Mouse (Mus musculus) forebrain, embryonic 15.5 days (tissue): ENCODE measurements around the gene Kremen1. TPM values are rescaled to one million over a fixed set of nuclear protein-coding genes. Genes with fewer than 3 reads are reported as not detected.

ENCODE experiments used
- ATAC-seq: fragments of 200-750 bp; cut with Nextera tagmentation; replicated peaks from 2 replicates; pipeline ENCODE4 v1.8.0; 2017; ENCODE audit warnings: mild to moderate bottlenecking, moderate TSS enrichment, moderate library complexity
- H3K27ac ChIP-seq: fragments of 300-500 bp; sonication (generic); replicated peaks from 2 replicates; pipeline ENCODE4 v1.5.1; 2015; ENCODE audit warnings: mild to moderate bottlenecking, inconsistent platforms
- H3K27me3 ChIP-seq: fragments of 300-500 bp; sonication (generic); 2 replicates; pipeline ENCODE4 v1.6.1; 2015; ENCODE audit warnings: inconsistent platforms
- H3K36me3 ChIP-seq: fragments of 300-500 bp; sonication (generic); 2 replicates; pipeline ENCODE4 v1.6.1; 2015; ENCODE audit warnings: mild to moderate bottlenecking, inconsistent platforms
- H3K4me1 ChIP-seq: fragments of 300-500 bp; sonication (generic); 2 replicates; pipeline ENCODE4 v1.6.1; 2015; ENCODE audit warnings: inconsistent platforms
- H3K4me2 ChIP-seq: fragments of 300-500 bp; sonication (generic); replicated peaks from 2 replicates; pipeline ENCODE4 v1.6.1; 2015; ENCODE audit warnings: mild to moderate bottlenecking, inconsistent platforms
- H3K4me3 ChIP-seq: fragments of 300-500 bp; sonication (generic); 2 replicates; pipeline ENCODE4 v1.5.1; 2015; ENCODE audit warnings: mild to moderate bottlenecking, inconsistent platforms
- H3K9ac ChIP-seq: fragments of 300-500 bp; sonication (generic); replicated peaks from 2 replicates; pipeline ENCODE4 v1.6.1; 2015; ENCODE audit warnings: mild to moderate bottlenecking, inconsistent platforms
- H3K9me3 ChIP-seq: fragments of 300-500 bp; sonication (generic); 2 replicates; pipeline ENCODE4 v1.6.1; 2016; ENCODE audit warnings: inconsistent platforms
- WGBS: fragments of 180-500 bp; shearing (Covaris S2); methylation state at CpG from one replicate; pipeline ENCODE4 v1.1.7; 2015; ENCODE audit warnings: mixed read lengths; 5-methylcytosine and 5-hydroxymethylcytosine counted together
- polyA plus RNA-seq: library from polyadenylated mRNA; unstranded; fragments of >200 nt; fragmentation: Nextera tagmentation; extraction: Ambion mirVana; gene quantifications from 2 replicates; pipeline ENCODE4 v1.2.1, GENCODE M21; 2015

Gene Kremen1
- polyA plus RNA-seq, 1 experiment from 2014 or later, result 6.5 TPM

DNA sequence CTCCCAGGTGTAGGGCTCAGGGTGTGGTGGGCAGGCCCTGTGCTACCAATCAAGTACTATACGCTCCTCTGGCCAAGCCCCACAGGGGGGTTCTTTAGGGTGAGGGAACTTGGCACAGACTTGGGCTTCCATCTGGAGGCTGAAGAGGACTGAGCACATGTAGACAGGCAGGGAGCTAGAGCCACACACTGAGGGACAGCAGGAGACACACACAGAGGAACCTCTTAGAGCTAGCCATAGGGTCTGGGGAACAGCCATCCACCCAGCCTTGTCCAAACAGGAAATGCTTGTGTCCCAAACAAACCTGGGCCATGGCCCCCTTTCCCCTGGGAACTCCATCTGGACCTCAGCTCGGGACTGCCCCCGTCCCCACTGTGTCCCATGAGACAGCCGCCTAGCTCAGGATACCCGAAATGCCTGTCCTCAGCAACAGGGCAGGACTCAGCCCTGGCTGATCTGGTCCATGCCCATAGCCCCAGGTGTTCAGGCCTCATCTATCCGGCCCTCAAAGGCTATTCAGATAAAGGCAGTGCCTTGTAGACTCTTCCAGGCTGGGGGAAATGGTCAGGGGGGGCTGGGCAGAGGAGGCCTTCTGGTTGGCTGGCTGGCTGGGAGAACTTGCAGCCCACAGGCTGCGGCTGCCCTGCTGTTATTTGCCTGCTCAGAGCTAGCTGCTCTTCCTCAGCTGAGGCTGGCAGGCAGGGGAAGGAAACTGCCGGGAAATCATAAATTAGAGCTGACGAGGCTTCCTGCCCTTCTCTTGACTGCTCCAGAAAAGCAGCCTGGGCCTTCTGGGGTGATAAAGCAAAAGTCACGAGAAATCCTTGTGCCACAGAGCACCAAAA lies 106.2 kb downstream of the Kremen1 start:
- no peak for ATAC-seq

DNA sequence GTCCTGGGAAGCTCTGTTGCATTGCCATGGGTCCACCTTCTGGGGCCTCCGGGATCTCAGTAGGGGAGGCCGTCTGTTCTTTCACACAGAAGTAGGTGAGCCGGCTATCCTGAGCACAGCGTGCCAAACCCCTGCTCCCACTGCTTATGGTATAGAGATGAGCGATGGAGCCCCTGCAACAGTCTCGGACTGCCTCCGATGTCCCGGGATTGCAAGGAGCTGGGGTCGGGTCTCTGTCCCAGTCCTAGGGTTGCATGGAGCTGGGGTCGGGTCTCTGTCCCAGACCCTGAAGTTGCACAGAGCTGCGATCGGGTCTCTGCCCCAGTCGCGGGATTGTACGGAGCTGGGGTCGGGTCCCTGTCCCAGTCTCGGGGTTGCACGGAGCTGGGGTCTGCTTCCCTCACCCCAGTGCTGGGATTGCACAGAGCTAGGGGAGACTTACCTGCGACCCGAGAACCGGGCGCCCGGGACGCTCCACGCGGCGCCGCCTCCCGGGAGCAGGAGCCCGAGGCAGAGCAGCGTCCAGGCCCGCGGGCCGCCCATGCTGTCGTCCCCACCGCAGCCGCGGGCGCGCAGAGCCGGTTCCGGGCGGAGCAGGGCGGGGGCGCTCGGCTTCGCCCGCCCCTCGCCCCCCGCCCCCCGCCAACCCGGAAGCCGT lies 109.5 kb downstream of the Kremen1 start, which contains the start of gene Emid1:
Gene Emid1 (minus strand): TSS at position 578 of the 658 bp plus-strand sequence.
- WGBS, result 1% methylated on average over 49 of the region's 53 CpGs
- Histone ChIP-seq H3K27ac (no peak within 1 kb of the TSS), H3K9me3 (no peaks in the 10 kb centered on the region), H3K4me1 (peaks cover 35% of the 10 kb centered on the region), H3K4me3 (peak within 1 kb of the TSS; percentile 52), H3K36me3 (no peaks in the 10 kb centered on the region), H3K9ac (peak within 1 kb of the TSS; percentile 56), H3K4me2 (peak within 1 kb of the TSS; percentile 86), H3K27me3 (no peaks in the 10 kb centered on the region)
- peak; percentile 47 for ATAC-seq

More for the DNA sequence above, 106.2 kb downstream of the Kremen1 start:
- Histone ChIP-seq H3K36me3 (no peaks in the 10 kb centered on the region), H3K4me2 (no peak overlapping the region), H3K9ac (no peak overlapping the region), H3K4me1 (peaks cover 20% of the 10 kb centered on the region), H3K27ac (no peak overlapping the region), H3K27me3 (no peaks in the 10 kb centered on the region), H3K4me3 (no peak overlapping the region), H3K9me3 (no peaks in the 10 kb centered on the region)
- 47% methylated on average over 10 of the region's 10 CpGs for WGBS

GRCm38 (mm10) chr11:5151247-5151630 lies 110.1 kb downstream of the Kremen1 start:
- Histone ChIP-seq H3K4me3 (peak overlapping the region; percentile 52), H3K9me3 (no peaks in the 10 kb centered on the region), H3K27me3 (no peaks in the 10 kb centered on the region), H3K9ac (peak overlapping the region; percentile 56; the same call in 1 of the 2 replicates), H3K4me2 (peak overlapping the region; percentile 86), H3K27ac (no peak overlapping the region), H3K36me3 (no peaks in the 10 kb centered on the region), H3K4me1 (peaks cover 35% of the 10 kb centered on the region)
- WGBS, result 16% methylated on average over 4 of the region's 4 CpGs
- ATAC-seq, result no peak

DNA sequence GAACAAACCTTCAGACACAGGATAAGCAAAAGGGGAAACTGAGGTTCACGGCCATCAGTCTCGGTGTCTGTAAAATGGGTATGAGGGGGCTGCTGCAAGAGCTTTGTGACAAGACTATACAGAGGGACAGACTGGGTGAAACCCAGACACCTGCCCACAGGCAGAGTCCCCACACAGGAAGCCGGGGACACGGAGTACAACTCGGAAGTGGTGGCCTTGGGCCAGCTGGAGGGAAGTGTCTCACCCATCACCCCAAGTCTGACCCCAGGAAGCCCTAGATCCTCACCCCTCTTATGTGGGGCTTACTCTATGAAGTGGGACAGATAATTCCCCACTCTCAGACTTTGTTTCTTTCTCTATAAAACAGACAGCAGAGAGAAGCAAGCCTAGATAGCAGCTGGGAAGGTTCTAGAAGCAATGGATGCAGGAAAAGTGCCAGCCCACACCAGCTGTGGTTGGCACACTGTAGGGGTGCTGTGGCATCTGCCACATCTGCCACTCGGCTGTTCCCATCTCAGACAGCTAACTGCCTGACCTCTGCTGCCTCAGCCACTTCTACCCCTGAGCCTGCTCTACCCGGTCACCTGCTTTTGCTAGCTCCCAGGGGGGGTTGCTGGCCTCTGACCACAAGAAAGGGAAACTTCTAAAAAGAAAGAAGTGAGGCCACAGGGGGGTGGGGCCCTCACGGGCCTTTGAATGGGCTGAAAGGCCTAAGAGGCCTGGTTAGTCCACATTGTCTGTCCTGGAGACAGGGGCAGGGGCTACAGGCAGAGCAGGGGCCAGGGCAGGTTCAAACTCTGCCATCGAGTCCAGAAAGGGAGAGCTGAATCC lies 110.7 kb downstream of the Kremen1 start:
- Histone ChIP-seq H3K27me3 (no peaks in the 10 kb centered on the region), H3K36me3 (no peaks in the 10 kb centered on the region), H3K4me3 (no peak overlapping the region), H3K27ac (no peak overlapping the region), H3K9me3 (no peaks in the 10 kb centered on the region), H3K4me1 (peaks cover 35% of the 10 kb centered on the region), H3K4me2 (0 out of 2 replicates have a peak overlapping the region, but pooled peaks have one; percentile 86), H3K9ac (0 out of 2 replicates have a peak overlapping the region, but pooled peaks have one; percentile 56)
- no peak for ATAC-seq
- WGBS, result 49% methylated on average over 9 of the region's 9 CpGs

DNA sequence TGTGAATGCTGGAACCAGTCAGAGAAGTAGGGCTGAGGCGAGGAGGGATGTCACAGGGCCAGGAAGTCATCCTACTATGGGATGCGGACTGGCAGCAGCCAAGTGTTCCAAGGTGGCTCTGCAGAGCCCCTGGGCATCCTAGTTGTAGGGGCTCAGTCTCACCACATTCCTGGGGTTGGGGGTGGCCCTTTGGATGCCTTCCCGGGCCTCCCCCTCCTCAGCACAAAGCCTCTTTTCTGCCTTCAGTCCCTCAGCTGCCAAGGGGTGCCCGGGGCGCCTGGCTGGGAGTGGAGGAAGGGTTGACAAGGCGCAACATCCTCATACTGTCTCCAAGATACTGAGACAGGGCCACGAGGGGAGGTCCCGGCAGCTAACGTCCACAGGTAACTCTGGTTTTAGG lies 111.4 kb downstream of the Kremen1 start:
- Histone ChIP-seq H3K9me3 (no peaks in the 10 kb centered on the region), H3K9ac (no peak overlapping the region), H3K27me3 (no peaks in the 10 kb centered on the region), H3K27ac (no peak overlapping the region), H3K36me3 (no peaks in the 10 kb centered on the region), H3K4me1 (peaks cover 35% of the 10 kb centered on the region), H3K4me2 (no peak overlapping the region), H3K4me3 (no peak overlapping the region)
- WGBS, result 50% methylated on average over 9 of the region's 9 CpGs
- ATAC-seq, result peak; percentile 52

DNA sequence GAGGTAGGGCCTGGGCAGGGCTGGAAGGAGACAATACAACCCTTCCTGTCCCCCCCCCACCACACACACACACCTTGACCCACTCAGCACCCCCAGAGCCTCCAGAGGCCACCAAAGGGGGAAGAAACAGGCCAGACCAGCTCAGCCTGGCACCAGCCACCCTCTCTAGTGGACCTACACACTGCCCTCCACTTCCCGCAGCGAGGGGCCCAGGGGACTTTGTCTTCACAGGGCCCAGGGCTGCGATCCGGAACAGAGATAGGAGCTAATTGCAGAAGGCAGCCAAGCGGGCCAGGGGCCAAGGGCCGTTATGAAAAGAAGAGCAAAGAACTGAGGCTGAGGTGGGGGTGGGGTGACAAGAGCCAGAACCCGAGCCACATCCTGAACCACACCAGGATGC lies 112.1 kb downstream of the Kremen1 start:
- Histone ChIP-seq H3K4me3 (no peak overlapping the region), H3K9ac (no peak overlapping the region), H3K27ac (no peak overlapping the region), H3K4me1 (peaks cover 35% of the 10 kb centered on the region), H3K4me2 (no peak overlapping the region), H3K36me3 (no peaks in the 10 kb centered on the region), H3K27me3 (no peaks in the 10 kb centered on the region), H3K9me3 (no peaks in the 10 kb centered on the region)
- ATAC-seq, result no peak
- 13% methylated on average over 7 of the region's 7 CpGs for WGBS

DNA sequence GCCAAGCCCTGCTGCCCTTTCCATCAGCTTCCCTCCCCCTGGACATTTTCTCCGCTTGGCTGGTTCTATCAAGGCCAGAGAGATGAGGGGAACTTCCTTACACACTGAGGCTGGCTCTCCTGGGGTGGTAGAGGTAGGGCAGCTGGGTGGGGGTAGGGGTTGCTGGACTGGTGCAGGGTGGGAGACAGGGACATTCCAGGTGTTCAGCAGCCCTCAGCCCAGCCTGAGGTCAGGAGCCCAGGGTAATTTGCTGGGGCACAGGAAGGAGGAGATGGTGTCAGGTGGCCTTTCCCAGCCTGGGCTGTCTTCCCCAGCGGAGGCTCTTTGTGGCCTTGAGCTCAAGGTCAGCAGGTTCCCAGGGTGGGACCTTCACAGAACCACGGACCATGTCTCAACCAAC lies 115.8 kb downstream of the Kremen1 start:
- Histone ChIP-seq H3K4me1 (peaks cover 20% of the 10 kb centered on the region), H3K9me3 (no peaks in the 10 kb centered on the region), H3K4me3 (no peak overlapping the region), H3K27me3 (no peaks in the 10 kb centered on the region), H3K4me2 (no peak overlapping the region), H3K9ac (no peak overlapping the region), H3K27ac (no peak overlapping the region), H3K36me3 (no peaks in the 10 kb centered on the region)
- ATAC-seq, result no peak
- WGBS, result 78% methylated on average over 3 of the region's 3 CpGs

GRCm38 (mm10) chr11:5141965-5142364 lies 119.4 kb downstream of the Kremen1 start:
- 84% methylated on average over 2 of the region's 2 CpGs for WGBS
- H3K4me2 ChIP-seq, result no peak overlapping the region

More at GRCm38 (mm10) chr11:5141965-5142364, 119.4 kb downstream of the Kremen1 start:
- H3K4me3 ChIP-seq, result no peak overlapping the region
- peaks cover 8% of the 10 kb centered on the region; the same call in 1 of the 2 replicates for H3K4me1 ChIP-seq
- H3K9ac ChIP-seq, result no peak overlapping the region
- H3K27me3 ChIP-seq, result no peaks in the 10 kb centered on the region
- no peaks in the 10 kb centered on the region for H3K9me3 ChIP-seq
- no peak overlapping the region for H3K27ac ChIP-seq
- ATAC-seq, result no peak
- H3K36me3 ChIP-seq, result no peaks in the 10 kb centered on the region

Other genes with a start within 250 kb of the Kremen1 start
- gene Rasl10a, start 203.4 kb downstream of the Kremen1 start, polyA plus RNA-seq, result 0.56 and 0.78 TPM in 2 replicates
- gene Gas2l1, start 196.2 kb downstream of the Kremen1 start, polyA plus RNA-seq, result 21.5 and 21.6 TPM in 2 replicates
- gene Rhbdd3, start 162.6 kb downstream of the Kremen1 start, polyA plus RNA-seq, result 29.5 and 31.6 TPM in 2 replicates
- 762 and 793 TPM in 2 replicates for gene Ewsr1, start 162.3 kb downstream of the Kremen1 start, polyA plus RNA-seq
- 22.4 and 23.4 TPM in 2 replicates for gene Emid1, start 109.3 kb downstream of the Kremen1 start, polyA plus RNA-seq
- gene Znrf3, start 183.3 kb upstream of the Kremen1 start, polyA plus RNA-seq, result 6.9 and 7.4 TPM in 2 replicates